Mouse (Mus musculus) midbrain, embryonic 10.5 days (tissue): ENCODE measurements around the gene Snx18. TPM values are rescaled to one million over a fixed set of nuclear protein-coding genes. Genes with fewer than 3 reads are reported as not detected.
A peak's percentile ranks its signal among the peaks of the same experiment; 100 is the strongest.

Source experiments
- DNase-seq: peaks from one replicate; pipeline ENCODE4 v3.0.0-alpha.2; 2017; ENCODE audit warnings: low spot score
- H3K27ac ChIP-seq: fragments of 300-500 bp; sonication (generic); replicated peaks from 2 replicates; pipeline ENCODE4 v1.5.1; 2016; ENCODE audit warnings: mild to moderate bottlenecking
- H3K27me3 ChIP-seq: fragments of 300-500 bp; sonication (generic); 2 replicates; pipeline ENCODE4 v1.6.1; 2016; ENCODE audit warnings: low read depth, mild to moderate bottlenecking; ENCODE audit not compliant: poor library complexity, severe bottlenecking
- H3K36me3 ChIP-seq: fragments of 300-500 bp; sonication (generic); 2 replicates; pipeline ENCODE4 v1.6.1; 2016; ENCODE audit warnings: mild to moderate bottlenecking, moderate library complexity
- H3K4me1 ChIP-seq: fragments of 300-500 bp; sonication (generic); 2 replicates; pipeline ENCODE4 v1.6.1; 2016
- H3K4me3 ChIP-seq: fragments of 300-500 bp; sonication (generic); 2 replicates; pipeline ENCODE4 v1.5.1; 2016; ENCODE audit warnings: mild to moderate bottlenecking, moderate library complexity
- H3K9me3 ChIP-seq: fragments of 300-500 bp; sonication (generic); replicated peaks from 2 replicates; pipeline ENCODE4 v1.6.1; 2016; ENCODE audit warnings: mild to moderate bottlenecking
- WGBS: fragments of 180-500 bp; shearing (Covaris S2); methylation state at CpG from one replicate; pipeline ENCODE4 v1.1.7; 2016; 5-methylcytosine and 5-hydroxymethylcytosine counted together
- polyA plus RNA-seq: library from polyadenylated mRNA; unstranded; fragments of >200 nt; fragmentation: Nextera tagmentation; extraction: Ambion mirVana; gene quantifications from 2 replicates; pipeline ENCODE4 v1.2.1, GENCODE M21; 2016

The Snx18 gene
- polyA plus RNA-seq, 1 experiment from 2014 or later, result 13.0 TPM

GRCm38 (mm10) chr13:113601831-113602604 is 16.3 kb downstream of the Snx18 start:
- H3K4me1 ChIP-seq, result peaks cover 18% of the 10 kb centered on the region
- H3K9me3 ChIP-seq, result 0 out of 2 replicates have a peak, but pooled peaks cover 11% of the 10 kb centered on the region
- no peaks in the 10 kb centered on the region for H3K27me3 ChIP-seq
- 93% methylated on average over 12 of the region's 12 CpGs for WGBS
- DNase-seq, result no peak
- H3K27ac ChIP-seq, result no peak overlapping the region
- H3K4me3 ChIP-seq, result no peak overlapping the region
- H3K36me3 ChIP-seq, result peaks cover 34% of the 10 kb centered on the region

DNA sequence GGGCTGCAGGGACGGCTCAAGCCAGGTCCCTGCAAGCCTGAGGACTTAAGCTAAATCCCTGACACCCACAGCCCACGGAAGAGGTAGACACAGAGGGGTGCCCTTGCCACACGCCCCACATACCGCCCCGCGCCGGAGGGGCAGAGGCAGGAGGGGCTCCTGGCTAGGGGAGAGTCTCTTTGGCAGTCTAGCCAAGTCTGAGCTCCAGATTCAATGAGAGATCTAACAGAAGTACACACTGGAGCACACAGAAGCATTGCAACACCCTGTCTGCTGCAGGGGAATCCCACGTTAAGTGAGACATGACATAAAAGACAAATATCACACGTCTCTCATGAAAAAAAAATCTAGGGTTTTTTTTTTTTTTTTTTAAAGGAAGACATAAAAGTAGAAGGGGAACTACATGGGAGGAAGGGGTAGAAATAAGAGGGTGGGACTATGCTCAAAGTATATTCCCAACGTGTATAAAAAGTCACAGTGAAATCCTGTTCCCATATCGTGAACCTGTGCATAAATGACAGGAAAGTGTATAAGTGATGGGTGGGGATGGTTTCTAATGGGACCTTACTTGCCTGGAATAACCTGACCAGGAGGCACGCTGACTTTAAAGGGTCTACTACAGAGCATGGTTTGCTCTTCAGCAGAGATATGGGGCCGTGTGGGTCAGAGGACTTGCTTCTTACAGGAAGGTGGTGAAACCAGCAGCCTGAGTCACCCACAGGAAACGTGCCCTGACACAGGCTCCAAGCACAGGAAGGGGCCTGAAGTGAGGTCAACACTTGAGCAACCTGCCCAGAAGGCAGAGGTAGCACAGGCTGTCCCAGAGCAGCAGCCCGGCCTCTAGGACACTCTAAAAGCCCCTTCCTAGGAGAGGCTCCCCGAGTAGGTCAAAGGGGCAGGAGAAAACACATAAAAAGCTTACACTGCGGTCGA is 17.6 kb downstream of the Snx18 start:
- WGBS, result 91% methylated on average over 18 of the region's 18 CpGs
- Histone ChIP-seq H3K9me3 (0 out of 2 replicates have a peak, but pooled peaks cover 4% of the 10 kb centered on the region), H3K4me1 (peaks cover 24% of the 10 kb centered on the region), H3K27me3 (no peaks in the 10 kb centered on the region), H3K4me3 (no peak overlapping the region), H3K27ac (no peak overlapping the region), H3K36me3 (peaks cover 22% of the 10 kb centered on the region)
- DNase-seq, result no peak

- WGBS, result 93% methylated on average over 22 of the region's 22 CpGs
These were observed 18.4 kb downstream of the Snx18 start for GRCm38 (mm10) chr13:113599701-113600530.

GRCm38 (mm10) chr13:113597616-113598015 is 20.7 kb downstream of the Snx18 start:
- Histone ChIP-seq H3K36me3 (peaks cover 34% of the 10 kb centered on the region), H3K27ac (0 out of 2 replicates have a peak overlapping the region, but pooled peaks have one; percentile 13), H3K27me3 (no peaks in the 10 kb centered on the region), H3K4me3 (no peak overlapping the region), H3K9me3 (no peaks in the 10 kb centered on the region), H3K4me1 (peaks cover 10% of the 10 kb centered on the region)
- 93% methylated on average over 10 of the region's 10 CpGs for WGBS
- no peak for DNase-seq

More at GRCm38 (mm10) chr13:113599701-113600530, 18.4 kb downstream of the Snx18 start:
- Histone ChIP-seq H3K27ac (no peak overlapping the region), H3K4me3 (no peak overlapping the region), H3K27me3 (no peaks in the 10 kb centered on the region), H3K9me3 (no peaks in the 10 kb centered on the region), H3K4me1 (peaks cover 20% of the 10 kb centered on the region), H3K36me3 (peaks cover 17% of the 10 kb centered on the region)
- no peak for DNase-seq

DNA sequence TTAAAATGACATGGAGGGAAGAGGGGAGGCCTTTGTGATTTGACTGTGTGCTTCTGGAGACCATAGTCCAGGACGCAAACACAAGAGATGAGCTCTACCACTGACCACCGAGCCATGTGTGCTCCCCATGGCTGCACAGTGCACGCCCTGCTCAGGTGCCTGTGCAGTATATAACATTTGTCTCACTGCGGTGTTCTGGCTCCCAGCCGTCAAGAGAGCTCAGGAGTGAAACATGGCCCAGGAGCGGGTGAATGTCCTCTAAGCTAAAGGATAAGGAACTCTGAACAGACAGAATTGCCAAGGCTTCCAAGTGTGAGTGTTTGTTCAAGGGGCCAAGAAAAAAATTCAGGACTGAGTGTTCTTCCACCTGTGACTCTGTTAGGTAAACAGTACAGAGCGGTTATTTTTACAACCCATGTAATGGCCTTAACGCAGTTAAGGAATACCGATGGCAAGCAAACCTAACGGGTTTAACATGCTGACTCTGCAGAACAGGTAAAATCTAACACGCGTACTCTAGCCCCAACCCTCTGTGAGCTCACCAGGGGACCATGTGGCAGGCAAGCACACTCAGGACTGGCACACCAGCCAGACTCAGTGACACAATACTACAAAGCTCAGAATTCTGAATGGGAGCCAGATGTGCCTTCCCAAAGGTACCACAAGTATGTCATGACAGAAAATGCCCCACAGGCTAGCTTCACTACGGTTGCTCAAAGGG is 21.4 kb downstream of the Snx18 start:
- Histone ChIP-seq H3K9me3 (no peaks in the 10 kb centered on the region), H3K27ac (no peak overlapping the region), H3K36me3 (peaks cover 40% of the 10 kb centered on the region), H3K27me3 (no peaks in the 10 kb centered on the region), H3K4me3 (no peak overlapping the region), H3K4me1 (peaks cover 10% of the 10 kb centered on the region)
- WGBS, result 90% methylated on average over 13 of the region's 13 CpGs
- no peak for DNase-seq

- no peak for DNase-seq
- H3K36me3 ChIP-seq, result peaks cover 40% of the 10 kb centered on the region
These were observed 22.4 kb downstream of the Snx18 start for GRCm38 (mm10) chr13:113595987-113596386.

GRCm38 (mm10) chr13:113595219-113595618 is 23.1 kb downstream of the Snx18 start:
- H3K9me3 ChIP-seq, result no peaks in the 10 kb centered on the region
- peaks cover 47% of the 10 kb centered on the region for H3K36me3 ChIP-seq
- 84% methylated on average over 8 of the region's 8 CpGs for WGBS
- no peak overlapping the region for H3K4me3 ChIP-seq
- peaks cover 10% of the 10 kb centered on the region for H3K4me1 ChIP-seq
- DNase-seq, result no peak
- no peak overlapping the region for H3K27ac ChIP-seq
- H3K27me3 ChIP-seq, result no peaks in the 10 kb centered on the region

More at GRCm38 (mm10) chr13:113595987-113596386, 22.4 kb downstream of the Snx18 start:
- WGBS, result 88% methylated on average over 8 of the region's 8 CpGs
- H3K4me1 ChIP-seq, result peaks cover 10% of the 10 kb centered on the region
- H3K27ac ChIP-seq, result no peak overlapping the region; the same call in 1 of the 2 replicates
- H3K4me3 ChIP-seq, result no peak overlapping the region
- H3K27me3 ChIP-seq, result no peaks in the 10 kb centered on the region
- no peaks in the 10 kb centered on the region for H3K9me3 ChIP-seq

DNA sequence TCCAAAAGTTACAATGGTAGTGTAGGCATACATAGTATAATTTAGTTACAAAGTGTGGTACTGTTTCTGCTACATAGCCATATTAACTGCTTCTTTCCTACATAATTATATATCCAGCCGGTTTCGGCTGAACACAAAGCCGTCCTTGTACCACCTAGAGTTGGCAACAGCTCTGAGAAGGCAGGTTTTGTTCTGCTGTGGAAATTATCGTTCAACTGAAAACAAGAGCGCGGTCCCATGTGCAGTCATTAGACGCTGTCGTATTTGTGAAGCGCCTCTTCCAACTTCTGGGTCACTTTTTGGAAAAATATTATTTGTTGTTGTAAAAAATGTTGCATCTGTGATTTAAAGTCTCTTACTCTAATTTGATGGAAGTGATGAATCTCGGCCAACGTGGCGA is 24.0 kb downstream of the Snx18 start:
- Histone ChIP-seq H3K27me3 (no peaks in the 10 kb centered on the region), H3K36me3 (peaks cover 49% of the 10 kb centered on the region)

DNA sequence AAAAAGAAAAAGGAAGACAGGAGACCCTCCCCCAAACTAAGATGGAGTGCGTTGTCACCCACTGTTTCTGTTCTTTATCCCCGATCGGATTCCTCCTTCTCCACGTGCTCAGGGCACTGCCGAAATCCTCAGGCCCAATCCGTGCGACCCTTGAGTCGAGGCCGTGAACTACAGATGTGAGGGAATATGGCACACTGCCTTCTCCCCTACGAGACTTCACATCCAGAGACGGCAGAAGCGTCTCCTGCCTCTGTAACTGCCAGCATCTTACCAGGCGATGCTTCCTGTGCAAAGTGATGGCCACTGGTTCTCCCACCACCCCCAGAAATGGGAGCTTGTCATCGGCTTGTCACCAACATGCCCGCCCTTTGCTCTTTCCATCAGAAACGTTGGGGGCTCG is 24.7 kb downstream of the Snx18 start:
- no peaks in the 10 kb centered on the region for H3K9me3 ChIP-seq
- H3K4me3 ChIP-seq, result no peak overlapping the region
- H3K27ac ChIP-seq, result no peak overlapping the region
- no peak for DNase-seq
- H3K4me1 ChIP-seq, result peaks cover 10% of the 10 kb centered on the region
- 92% methylated on average over 17 of the region's 17 CpGs for WGBS
- H3K27me3 ChIP-seq, result no peaks in the 10 kb centered on the region
- peaks cover 48% of the 10 kb centered on the region for H3K36me3 ChIP-seq

More for the DNA sequence above, 24.0 kb downstream of the Snx18 start:
- 98% methylated on average over 12 of the region's 12 CpGs for WGBS
- DNase-seq, result no peak
- H3K9me3 ChIP-seq, result no peaks in the 10 kb centered on the region
- no peak overlapping the region for H3K27ac ChIP-seq
- no peak overlapping the region for H3K4me3 ChIP-seq
- peaks cover 10% of the 10 kb centered on the region for H3K4me1 ChIP-seq

GRCm38 (mm10) chr13:113592703-113593200 is 25.6 kb downstream of the Snx18 start:
- Histone ChIP-seq H3K27me3 (no peaks in the 10 kb centered on the region), H3K36me3 (peaks cover 46% of the 10 kb centered on the region)

GRCm38 (mm10) chr13:113591336-113591735 is 27.0 kb downstream of the Snx18 start:
- Histone ChIP-seq H3K4me3 (no peak overlapping the region), H3K36me3 (peaks cover 46% of the 10 kb centered on the region), H3K27me3 (no peaks in the 10 kb centered on the region; the same call in 1 of the 2 replicates), H3K4me1 (peaks cover 25% of the 10 kb centered on the region), H3K9me3 (no peaks in the 10 kb centered on the region), H3K27ac (no peak overlapping the region)
- DNase-seq, result no peak
- WGBS, result 93% methylated on average over 11 of the region's 11 CpGs

More at GRCm38 (mm10) chr13:113592703-113593200, 25.6 kb downstream of the Snx18 start:
- peaks cover 16% of the 10 kb centered on the region for H3K4me1 ChIP-seq
- no peaks in the 10 kb centered on the region for H3K9me3 ChIP-seq
- no peak for DNase-seq
- H3K27ac ChIP-seq, result no peak overlapping the region
- no peak overlapping the region for H3K4me3 ChIP-seq
- WGBS, result 93% methylated on average over 13 of the region's 13 CpGs
